ENCODE assay signal across 1 mouse cellular context in the genomic region with DNA sequence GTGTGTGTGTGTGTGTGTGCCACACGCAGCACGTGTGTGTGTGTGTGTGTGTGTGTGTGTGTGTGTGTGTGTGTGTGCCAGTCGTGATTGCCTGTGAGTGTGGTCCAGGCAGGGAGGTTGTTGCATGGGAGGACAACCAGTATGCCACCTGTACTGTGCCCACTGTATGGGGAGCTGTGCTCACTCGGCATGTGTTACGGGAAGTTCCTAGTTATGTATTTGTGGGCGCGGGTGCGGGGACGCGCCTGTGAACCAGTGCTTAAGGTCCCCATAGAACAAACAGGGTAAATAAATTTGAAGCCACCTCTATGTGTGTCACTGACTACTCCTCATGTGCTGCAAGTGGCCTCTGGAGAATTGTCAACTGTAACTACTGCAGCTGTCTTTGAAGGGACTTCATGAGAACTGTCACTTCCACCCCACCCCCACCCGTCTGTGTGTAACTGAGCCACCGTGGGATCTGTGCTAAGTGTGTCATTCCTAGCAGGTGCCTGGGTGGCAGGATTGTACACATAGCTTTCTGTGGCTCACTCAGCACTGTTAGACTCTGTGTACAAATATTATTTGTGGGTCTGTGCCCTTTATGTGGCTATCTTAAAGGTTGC.
A peak's percentile ranks its signal among the peaks of the same experiment; 100 is the strongest.
TF ChIP-seq lines count a peak whose summit lies in the region.

No protein-coding gene starts in this region.

TF ChIP-seq in C2C12, 6 proteins besides CTCF, POLR2A, EP300 and RAD21:
- TF ChIP-seq MYOG (IDR thresholded peaks at IDR 0.05; ENCODE audit: control insufficient read depth, extremely low read depth, insufficient read length) (no peak), MYOD1 (IDR thresholded peaks at IDR 0.05; ENCODE audit: control insufficient read depth, insufficient read length, low read depth) (peak; percentile 48), USF1 (IDR thresholded peaks at IDR 0.05; ENCODE audit: low read depth) (no peak), FOSL1 (IDR thresholded peaks at IDR 0.05; ENCODE audit: insufficient read depth, low read length, poor library complexity, severe bottlenecking) (no peak)
TF ChIP-seq in C2C12: peak in this region for 1.
